Mouse (Mus musculus): ENCODE measurements around the gene Gata5. TPM values are rescaled to one million over a fixed set of nuclear protein-coding genes. Genes with fewer than 3 reads are reported as not detected.

Gene Gata5
- polyA plus RNA-seq, 1 experiment = not detected

DNA sequence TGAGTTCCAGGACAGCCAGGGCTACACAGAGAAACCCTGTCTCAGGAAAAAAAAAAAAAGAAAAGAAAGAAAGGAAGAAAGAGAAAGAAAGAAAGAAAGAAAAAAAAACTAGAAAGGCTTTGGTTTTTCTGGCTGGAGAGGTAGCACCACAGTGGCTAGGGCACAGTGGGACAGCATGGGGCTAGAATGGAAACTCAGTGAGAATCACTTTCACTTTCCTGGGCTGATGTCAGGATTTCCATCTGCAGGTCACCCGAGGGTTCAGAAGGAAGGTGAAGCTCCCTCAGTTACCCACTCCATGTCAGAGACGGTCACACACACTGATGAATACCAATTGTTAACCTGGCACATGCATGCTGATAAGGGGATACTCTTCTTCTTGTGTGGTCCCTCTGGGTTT lies 26.8 kb downstream of the Gata5 start:
- Histone ChIP-seq H3ac (ENCODE audit: control insufficient read depth, insufficient read length, low read depth) (no peak overlapping the region), H3K36me3 (ENCODE audit: control insufficient read depth, insufficient read depth) (no peaks in the 10 kb centered on the region), H3K79me3 (ENCODE audit: low read depth) (no peaks in the 10 kb centered on the region), H3K27me3 (ENCODE audit: control insufficient read depth, insufficient read depth, insufficient read length) (peaks cover 48% of the 10 kb centered on the region), H3K79me2 (ENCODE audit: control insufficient read depth, insufficient read depth) (no peaks in the 10 kb centered on the region), H3K4me3 (ENCODE audit: insufficient read depth, poor library complexity, severe bottlenecking) (no peak overlapping the region)
- TF ChIP-seq MYOG (IDR thresholded peaks at IDR 0.05; ENCODE audit: control insufficient read depth, extremely low read depth, insufficient read length) = no peak
- TF ChIP-seq CEBPB (IDR thresholded peaks at IDR 0.05; ENCODE audit: low read depth) = no peak
- no peak for TF ChIP-seq USF1 (IDR thresholded peaks at IDR 0.05; ENCODE audit: low read depth)
- no peak for TF ChIP-seq FOSL1 (IDR thresholded peaks at IDR 0.05; ENCODE audit: insufficient read depth, low read length, poor library complexity, severe bottlenecking)
- no peak for TF ChIP-seq MAX (IDR thresholded peaks at IDR 0.05)
- no peak for TF ChIP-seq CTCF (IDR thresholded peaks at IDR 0.05; ENCODE audit: control insufficient read depth, insufficient read depth, insufficient read length)
- TF ChIP-seq MYOD1 (IDR thresholded peaks at IDR 0.05; ENCODE audit: control insufficient read depth, insufficient read length, low read depth) = no peak

DNA sequence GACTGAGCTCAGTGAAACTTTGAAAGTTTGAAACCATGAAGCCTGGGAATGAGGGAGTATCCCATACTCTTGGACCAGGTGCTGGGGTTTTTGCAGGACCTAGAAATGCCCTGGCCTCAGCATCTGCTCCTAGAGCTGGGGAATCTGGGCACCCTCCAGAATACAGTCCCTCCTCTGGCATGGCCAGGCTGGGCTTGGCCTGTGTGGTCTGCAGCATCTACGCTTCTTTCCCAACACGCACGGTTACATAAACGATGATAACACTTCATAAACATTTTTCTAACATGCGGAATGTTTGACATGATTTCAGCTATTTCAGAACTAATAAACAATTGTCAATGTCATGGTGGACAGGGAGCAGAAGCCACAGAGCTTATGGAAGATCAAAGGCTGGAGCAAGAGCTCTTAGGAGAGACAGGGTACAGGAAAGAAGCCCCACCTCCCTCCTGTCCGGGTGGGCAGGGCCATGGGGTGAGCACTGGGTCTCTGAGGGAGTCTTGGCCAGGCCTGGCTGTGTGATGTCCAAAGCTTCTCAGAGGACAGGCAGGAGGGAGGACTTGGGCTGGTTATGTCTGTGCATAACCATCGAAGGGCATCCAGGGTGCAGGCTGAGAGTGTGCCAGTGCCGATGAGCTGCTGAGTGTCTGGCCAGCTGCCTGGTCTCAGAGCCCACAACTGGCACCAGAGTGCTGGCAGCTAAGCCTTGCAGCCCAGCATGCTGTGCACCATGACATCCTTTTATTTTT lies 27.9 kb downstream of the Gata5 start:
- Histone ChIP-seq H3K79me3 (ENCODE audit: low read depth) (no peaks in the 10 kb centered on the region), H3ac (ENCODE audit: control insufficient read depth, insufficient read length, low read depth) (no peak overlapping the region), H3K27me3 (ENCODE audit: control insufficient read depth, insufficient read depth, insufficient read length) (peaks cover 46% of the 10 kb centered on the region), H3K79me2 (ENCODE audit: control insufficient read depth, insufficient read depth) (no peaks in the 10 kb centered on the region), H3K4me3 (ENCODE audit: insufficient read depth, poor library complexity, severe bottlenecking) (no peak overlapping the region), H3K36me3 (ENCODE audit: control insufficient read depth, insufficient read depth) (no peaks in the 10 kb centered on the region)
- no peak for TF ChIP-seq MYOG (IDR thresholded peaks at IDR 0.05; ENCODE audit: control insufficient read depth, extremely low read depth, insufficient read length)
- TF ChIP-seq CEBPB (IDR thresholded peaks at IDR 0.05; ENCODE audit: low read depth) = no peak
- no peak for TF ChIP-seq FOSL1 (IDR thresholded peaks at IDR 0.05; ENCODE audit: insufficient read depth, low read length, poor library complexity, severe bottlenecking)
- TF ChIP-seq MYOD1 (IDR thresholded peaks at IDR 0.05; ENCODE audit: control insufficient read depth, insufficient read length, low read depth) = no peak
- TF ChIP-seq USF1 (IDR thresholded peaks at IDR 0.05; ENCODE audit: low read depth) = no peak
- TF ChIP-seq MAX (IDR thresholded peaks at IDR 0.05) = no peak
- TF ChIP-seq CTCF (IDR thresholded peaks at IDR 0.05; ENCODE audit: control insufficient read depth, insufficient read depth, insufficient read length) = no peak

DNA sequence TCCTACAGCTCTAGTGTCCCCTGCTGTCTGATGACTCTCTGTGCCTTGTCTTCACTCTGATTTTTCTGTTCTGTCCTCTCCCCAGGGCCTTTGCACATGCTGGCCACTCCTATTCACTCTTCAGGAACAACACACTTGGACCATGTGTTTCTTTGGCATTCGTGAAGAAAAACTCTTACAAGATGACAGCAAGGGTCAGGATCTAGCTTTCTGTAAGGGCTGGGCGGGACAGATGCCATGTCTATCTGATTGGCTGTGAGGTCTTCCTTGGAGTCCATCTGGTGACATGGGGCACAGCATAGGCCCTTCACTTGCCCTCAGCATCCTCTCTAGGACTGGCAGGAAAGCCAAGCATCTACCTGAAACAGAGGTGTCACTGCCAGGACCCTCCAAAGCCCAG lies 28.5 kb downstream of the Gata5 start:
- H3K79me2 ChIP-seq (ENCODE audit: control insufficient read depth, insufficient read depth) = no peaks in the 10 kb centered on the region
- TF ChIP-seq MYOG (IDR thresholded peaks at IDR 0.05; ENCODE audit: control insufficient read depth, extremely low read depth, insufficient read length) (no peak), FOSL1 (IDR thresholded peaks at IDR 0.05; ENCODE audit: insufficient read depth, low read length, poor library complexity, severe bottlenecking) (no peak), CTCF (IDR thresholded peaks at IDR 0.05; ENCODE audit: control insufficient read depth, insufficient read depth, insufficient read length) (no peak), USF1 (IDR thresholded peaks at IDR 0.05; ENCODE audit: low read depth) (no peak), MYOD1 (IDR thresholded peaks at IDR 0.05; ENCODE audit: control insufficient read depth, insufficient read length, low read depth) (no peak), CEBPB (IDR thresholded peaks at IDR 0.05; ENCODE audit: low read depth) (no peak), MAX (IDR thresholded peaks at IDR 0.05) (no peak)
- no peaks in the 10 kb centered on the region for H3K36me3 ChIP-seq (ENCODE audit: control insufficient read depth, insufficient read depth)
- no peak overlapping the region for H3K4me3 ChIP-seq (ENCODE audit: insufficient read depth, poor library complexity, severe bottlenecking)
- H3K79me3 ChIP-seq (ENCODE audit: low read depth) = no peaks in the 10 kb centered on the region
- no peak overlapping the region for H3ac ChIP-seq (ENCODE audit: control insufficient read depth, insufficient read length, low read depth)
- peaks cover 40% of the 10 kb centered on the region for H3K27me3 ChIP-seq (ENCODE audit: control insufficient read depth, insufficient read depth, insufficient read length)

DNA sequence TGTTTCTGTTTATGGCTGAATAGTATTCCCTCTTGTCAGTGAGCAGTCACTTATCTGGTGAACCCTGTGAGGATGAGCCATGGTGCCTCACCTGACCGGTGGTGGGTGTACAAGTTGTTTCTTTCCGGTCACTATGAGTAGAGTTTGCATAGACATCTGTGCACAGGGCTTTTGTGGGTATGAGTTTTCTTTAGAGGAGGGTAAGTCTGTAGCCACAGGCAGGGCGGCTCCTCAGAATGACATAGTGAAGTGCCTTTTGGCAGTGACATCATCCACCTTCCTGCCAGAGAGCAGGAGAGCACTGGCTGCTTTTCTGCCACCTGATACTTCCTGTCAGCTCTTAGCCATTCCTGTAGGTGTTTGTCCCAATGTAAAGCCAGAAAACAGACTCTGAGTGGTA lies 29.0 kb downstream of the Gata5 start:
- no peak overlapping the region for H3ac ChIP-seq (ENCODE audit: control insufficient read depth, insufficient read length, low read depth)
- no peak overlapping the region for H3K4me3 ChIP-seq (ENCODE audit: insufficient read depth, poor library complexity, severe bottlenecking)
- peaks cover 39% of the 10 kb centered on the region for H3K27me3 ChIP-seq (ENCODE audit: control insufficient read depth, insufficient read depth, insufficient read length)
- no peaks in the 10 kb centered on the region for H3K79me2 ChIP-seq (ENCODE audit: control insufficient read depth, insufficient read depth)
- no peak for TF ChIP-seq USF1 (IDR thresholded peaks at IDR 0.05; ENCODE audit: low read depth)
- TF ChIP-seq MYOD1 (IDR thresholded peaks at IDR 0.05; ENCODE audit: control insufficient read depth, insufficient read length, low read depth) = no peak
- no peak for TF ChIP-seq CEBPB (IDR thresholded peaks at IDR 0.05; ENCODE audit: low read depth)
- TF ChIP-seq CTCF (IDR thresholded peaks at IDR 0.05; ENCODE audit: control insufficient read depth, insufficient read depth, insufficient read length) = no peak
- no peak for TF ChIP-seq FOSL1 (IDR thresholded peaks at IDR 0.05; ENCODE audit: insufficient read depth, low read length, poor library complexity, severe bottlenecking)
- TF ChIP-seq MAX (IDR thresholded peaks at IDR 0.05) = no peak
- no peak for TF ChIP-seq MYOG (IDR thresholded peaks at IDR 0.05; ENCODE audit: control insufficient read depth, extremely low read depth, insufficient read length)
- H3K79me3 ChIP-seq (ENCODE audit: low read depth) = no peaks in the 10 kb centered on the region
- H3K36me3 ChIP-seq (ENCODE audit: control insufficient read depth, insufficient read depth) = no peaks in the 10 kb centered on the region

DNA sequence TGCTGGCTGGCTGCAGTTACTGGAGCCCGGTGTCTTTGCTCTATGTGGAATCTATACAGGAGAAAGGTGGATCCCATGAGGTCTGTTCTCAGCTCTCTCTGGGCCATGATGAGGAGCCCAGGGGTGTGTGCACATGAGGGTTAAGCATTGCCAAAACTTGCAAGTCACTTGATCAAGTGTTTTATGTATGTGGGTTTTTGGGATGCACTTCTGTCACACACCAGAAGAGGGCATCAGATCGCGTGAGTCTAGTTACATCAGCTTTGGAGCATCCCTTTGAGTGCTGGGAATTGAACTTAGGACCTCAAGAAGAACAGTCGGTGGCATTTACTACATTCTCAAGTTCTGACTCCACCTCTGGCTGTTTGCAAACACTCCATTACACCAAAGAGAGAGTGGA lies 29.9 kb downstream of the Gata5 start:
- no peaks in the 10 kb centered on the region for H3K79me2 ChIP-seq (ENCODE audit: control insufficient read depth, insufficient read depth)
- H3K4me3 ChIP-seq (ENCODE audit: insufficient read depth, poor library complexity, severe bottlenecking) = no peak overlapping the region
- TF ChIP-seq MYOG (IDR thresholded peaks at IDR 0.05; ENCODE audit: control insufficient read depth, extremely low read depth, insufficient read length) (no peak), CEBPB (IDR thresholded peaks at IDR 0.05; ENCODE audit: low read depth) (no peak), FOSL1 (IDR thresholded peaks at IDR 0.05; ENCODE audit: insufficient read depth, low read length, poor library complexity, severe bottlenecking) (no peak), CTCF (IDR thresholded peaks at IDR 0.05; ENCODE audit: control insufficient read depth, insufficient read depth, insufficient read length) (no peak), MYOD1 (IDR thresholded peaks at IDR 0.05; ENCODE audit: control insufficient read depth, insufficient read length, low read depth) (no peak), MAX (IDR thresholded peaks at IDR 0.05) (no peak), USF1 (IDR thresholded peaks at IDR 0.05; ENCODE audit: low read depth) (no peak)
- no peaks in the 10 kb centered on the region for H3K79me3 ChIP-seq (ENCODE audit: low read depth)
- peaks cover 30% of the 10 kb centered on the region for H3K27me3 ChIP-seq (ENCODE audit: control insufficient read depth, insufficient read depth, insufficient read length)
- H3ac ChIP-seq (ENCODE audit: control insufficient read depth, insufficient read length, low read depth) = no peak overlapping the region
- no peaks in the 10 kb centered on the region for H3K36me3 ChIP-seq (ENCODE audit: control insufficient read depth, insufficient read depth)
